Mouse (Mus musculus) cerebellum, postnatal 4 days (tissue): Measurements from ENCODE around the gene Creb3.

ENCODE experiments used
- DNase-seq, 2 experiments: peaks; one replicate each; pipeline ENCODE4 v3.0.0; 2022; ENCODE audit warnings: low spot score in 2 of 2, mixed read lengths in 1 of 2

Creb3 gene

DNA sequence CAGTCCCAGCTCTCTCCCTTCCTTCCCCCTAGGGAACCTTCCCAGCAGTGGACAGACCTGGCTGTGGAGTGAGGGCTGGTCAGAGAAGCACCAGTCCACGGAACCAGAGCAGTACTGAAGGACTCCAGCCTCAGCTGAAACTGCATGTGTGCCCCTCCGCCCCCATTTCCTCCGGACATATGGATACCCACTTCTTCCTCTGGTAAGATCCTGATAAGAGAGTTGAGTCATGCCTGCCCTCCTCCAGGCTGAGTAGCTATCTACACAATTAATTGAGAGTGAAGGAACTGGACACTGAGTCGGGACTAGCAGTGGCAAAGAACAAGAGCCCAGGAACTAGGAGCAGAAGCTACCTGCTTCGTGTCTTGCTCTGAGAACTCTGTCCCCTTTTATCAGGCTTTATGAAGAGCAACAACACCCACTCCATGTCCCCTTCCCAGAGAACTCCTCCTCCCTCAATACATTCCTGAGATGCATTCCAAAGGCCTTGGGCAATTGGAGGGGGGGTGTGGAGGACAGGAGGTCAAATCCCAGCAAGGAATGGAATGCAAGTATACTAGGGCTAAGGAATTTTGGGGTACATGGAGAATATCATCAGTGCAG lies 4.0 kb upstream of the Creb3 start:
- no peak for DNase-seq

DNA sequence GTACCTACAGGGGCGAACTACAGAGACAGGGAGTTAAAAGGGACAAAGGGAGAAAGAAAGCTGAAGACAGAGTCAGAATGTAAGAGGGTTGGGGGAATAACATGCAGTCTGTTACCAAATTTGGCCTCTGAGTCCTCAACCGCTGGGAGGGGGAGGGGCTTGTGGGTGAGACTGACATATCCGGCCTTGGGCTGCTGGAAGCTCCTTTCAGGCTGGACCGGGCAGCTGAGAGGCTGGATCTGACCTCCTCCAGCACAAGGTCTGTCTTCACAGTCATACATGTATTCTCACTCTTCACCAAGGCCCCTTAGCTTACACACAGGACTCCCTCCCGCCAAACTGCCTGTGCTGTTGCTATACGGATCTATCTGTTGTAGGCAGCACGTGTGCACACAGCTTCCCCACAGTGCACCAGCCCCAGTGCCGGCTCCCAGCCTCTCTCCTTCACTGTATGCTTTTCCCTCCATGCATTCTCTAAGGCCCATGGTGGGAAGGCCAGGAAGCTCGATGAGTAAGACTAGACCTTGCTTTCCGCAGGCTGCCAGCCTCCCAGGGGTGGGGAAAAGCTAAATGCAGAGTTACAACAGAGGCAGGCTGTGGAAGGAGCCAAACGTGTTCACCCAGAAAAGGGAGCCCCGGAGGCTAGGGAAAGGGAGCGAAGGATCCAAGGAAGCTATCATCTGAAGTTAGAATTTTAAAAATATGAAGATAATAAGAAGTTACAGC lies 3.3 kb upstream of the Creb3 start:
- no peak for DNase-seq

- DNase-seq: no peak
These were observed 2.5 kb upstream of the Creb3 start for GRCm38 (mm10) chr4:43559519-43560242.

- no peak for DNase-seq
These were observed 1.9 kb upstream of the Creb3 start for GRCm38 (mm10) chr4:43560243-43560611.

DNA sequence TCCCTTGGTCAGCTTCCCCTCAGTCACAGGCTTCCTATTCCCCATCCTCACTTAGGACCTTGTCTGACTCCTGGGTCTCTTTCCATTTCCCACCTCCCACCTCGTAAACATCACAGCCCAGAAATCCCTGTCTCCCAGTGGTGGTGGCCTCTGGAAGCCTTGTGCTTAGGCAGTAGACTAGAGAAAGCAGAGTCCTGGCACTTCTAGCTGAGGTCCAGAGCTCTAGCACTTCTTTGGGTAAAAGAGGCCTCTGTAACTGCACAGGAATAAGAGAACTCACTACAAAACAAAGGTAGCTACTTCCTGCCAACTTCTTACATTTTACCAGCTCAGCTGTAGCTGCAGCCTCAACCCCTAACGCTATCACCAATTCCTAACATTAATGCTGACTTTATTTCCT lies 1.2 kb upstream of the Creb3 start:
- no peak for DNase-seq

DNA sequence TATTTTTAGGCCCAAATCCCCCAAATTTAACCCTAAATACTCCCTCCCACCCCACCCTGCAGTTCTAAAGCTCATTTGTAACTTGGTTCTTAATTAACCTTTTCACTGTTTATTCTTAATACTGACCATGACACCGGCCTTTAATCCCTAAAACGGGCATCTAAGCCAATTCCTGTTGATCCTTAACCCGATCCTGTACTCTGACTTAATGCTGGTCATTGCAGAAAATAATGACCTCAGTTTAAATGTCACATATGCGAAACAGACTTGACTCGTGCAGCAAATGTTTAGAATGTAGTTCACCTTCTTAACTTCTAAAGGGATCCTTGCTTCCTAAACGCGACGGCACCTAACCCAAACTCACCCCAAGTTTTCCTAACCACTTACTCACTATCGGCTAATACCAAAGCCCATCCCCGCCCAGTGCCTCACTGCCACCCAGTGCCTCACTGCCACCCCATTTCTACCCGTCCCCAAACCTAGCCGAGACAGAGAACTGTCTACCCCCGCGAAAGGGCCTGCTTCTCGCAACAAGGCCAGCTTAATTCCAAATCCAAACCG lies 616 bp upstream of the Creb3 start:
- DNase-seq: no peak

DNA sequence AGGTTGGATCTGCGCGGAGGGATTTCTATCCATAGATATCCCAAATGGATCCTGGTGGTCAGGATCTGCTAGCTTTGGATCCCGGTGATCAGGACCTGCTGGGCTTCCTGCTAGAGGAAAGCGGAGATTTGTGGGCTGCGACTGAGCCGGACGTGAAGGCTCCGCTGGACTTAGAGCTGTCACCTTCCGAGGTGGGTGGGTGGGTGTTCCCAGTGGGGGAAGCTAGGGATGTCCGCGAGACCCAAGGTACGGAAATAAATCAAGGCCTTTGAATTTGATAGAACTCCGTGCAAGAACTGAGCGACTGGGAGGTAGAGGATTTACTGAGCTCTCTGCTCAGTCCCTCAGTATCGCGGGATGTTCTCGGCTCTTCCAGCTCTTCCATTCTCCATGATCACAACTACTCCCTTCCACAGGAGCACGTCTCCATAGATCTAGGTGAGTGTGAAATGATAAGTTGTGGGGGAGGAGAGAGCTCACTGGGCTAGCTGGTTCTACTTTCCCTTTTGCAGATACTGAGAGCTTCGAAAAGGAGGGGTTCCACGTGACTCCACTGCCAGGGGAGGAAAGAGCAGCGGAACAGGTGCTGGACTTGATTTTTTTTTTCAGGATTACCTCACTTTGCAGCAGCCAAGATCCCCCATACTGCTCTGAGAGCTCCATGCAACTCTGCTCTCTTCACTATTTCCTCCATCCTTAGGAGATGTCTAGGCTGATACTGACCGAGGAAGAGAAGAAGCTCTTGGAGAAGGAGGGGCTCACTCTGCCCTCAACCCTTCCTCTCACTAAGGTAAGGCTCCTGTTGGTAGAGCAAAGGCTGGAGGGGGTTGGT lies 853 bp downstream of the Creb3 start:
- DNase-seq: no peak

DNA sequence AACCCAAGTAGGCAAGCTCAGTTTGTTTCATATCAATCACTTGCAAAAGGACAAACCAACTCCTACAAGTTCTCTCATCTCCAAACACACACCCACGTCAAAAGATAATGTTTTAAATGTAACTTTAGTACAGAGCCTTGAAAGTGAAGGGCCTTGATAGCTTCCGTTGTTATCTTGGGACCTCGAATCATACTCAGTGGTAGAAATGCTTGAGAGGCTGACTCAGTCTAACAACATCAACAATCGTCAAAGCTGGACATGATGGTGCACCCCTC lies 1.4 kb downstream of the Creb3 start:
- no peak for DNase-seq

GRCm38 (mm10) chr4:43564231-43564630 lies 2.1 kb downstream of the Creb3 start:
- no peak for DNase-seq

DNA sequence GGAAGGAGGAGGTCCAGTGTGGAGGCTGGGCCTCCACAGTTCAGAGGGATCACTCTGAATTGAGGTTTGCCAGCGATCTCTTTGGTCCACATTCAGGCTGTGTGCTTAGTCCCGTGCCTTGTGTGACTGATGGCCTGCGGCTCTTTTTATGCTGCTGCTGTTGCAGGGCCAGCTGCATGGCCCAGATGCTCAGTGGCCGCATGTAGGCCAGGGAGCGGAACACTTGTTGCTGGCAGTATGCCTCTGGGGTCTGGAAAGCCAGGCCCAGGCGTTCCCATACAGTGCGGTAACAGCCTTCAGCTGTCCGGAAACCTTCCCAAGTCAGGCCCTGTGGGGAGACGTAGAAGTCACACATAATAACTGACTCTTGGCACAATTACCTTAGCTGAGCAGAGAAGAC lies 5.0 kb downstream of the Creb3 start:
- DNase-seq: no peak

DNA sequence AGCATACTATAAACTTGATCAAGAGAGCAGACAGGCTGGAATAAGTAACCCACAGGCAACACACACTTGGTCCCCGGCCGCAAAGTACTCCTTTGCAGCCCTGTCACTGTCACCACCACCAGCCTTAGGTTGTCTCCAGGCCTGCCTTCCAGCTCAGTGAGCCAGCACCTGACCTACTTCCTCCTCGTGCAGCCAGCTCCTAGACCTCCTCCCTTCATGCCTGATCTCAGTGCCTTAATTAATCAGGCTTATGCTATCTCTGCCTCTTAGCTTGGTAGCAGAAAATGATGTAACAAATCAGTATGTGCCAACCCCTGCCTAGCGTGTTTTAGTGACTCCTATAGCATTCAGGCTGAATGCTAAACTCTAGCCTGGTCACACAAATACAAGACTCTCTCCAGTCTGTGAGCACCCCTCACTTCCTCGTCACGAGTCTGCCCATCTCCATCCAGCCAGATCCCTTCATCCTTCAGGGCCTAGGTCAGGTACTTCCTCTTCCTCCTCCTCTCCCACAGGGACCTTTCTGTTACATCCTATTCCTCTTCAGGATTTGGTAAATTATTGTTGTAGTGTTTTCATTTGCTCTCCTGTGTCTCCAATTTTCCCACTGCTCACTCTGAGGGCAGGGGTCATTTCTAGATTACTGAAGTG lies 9.4 kb downstream of the Creb3 start:
- no peak for DNase-seq

GRCm38 (mm10) chr4:43573561-43573960 lies 11.4 kb downstream of the Creb3 start:
- no peak for DNase-seq

- DNase-seq: no peak
These were observed 13.2 kb downstream of the Creb3 start for GRCm38 (mm10) chr4:43575356-43575755.

DNA sequence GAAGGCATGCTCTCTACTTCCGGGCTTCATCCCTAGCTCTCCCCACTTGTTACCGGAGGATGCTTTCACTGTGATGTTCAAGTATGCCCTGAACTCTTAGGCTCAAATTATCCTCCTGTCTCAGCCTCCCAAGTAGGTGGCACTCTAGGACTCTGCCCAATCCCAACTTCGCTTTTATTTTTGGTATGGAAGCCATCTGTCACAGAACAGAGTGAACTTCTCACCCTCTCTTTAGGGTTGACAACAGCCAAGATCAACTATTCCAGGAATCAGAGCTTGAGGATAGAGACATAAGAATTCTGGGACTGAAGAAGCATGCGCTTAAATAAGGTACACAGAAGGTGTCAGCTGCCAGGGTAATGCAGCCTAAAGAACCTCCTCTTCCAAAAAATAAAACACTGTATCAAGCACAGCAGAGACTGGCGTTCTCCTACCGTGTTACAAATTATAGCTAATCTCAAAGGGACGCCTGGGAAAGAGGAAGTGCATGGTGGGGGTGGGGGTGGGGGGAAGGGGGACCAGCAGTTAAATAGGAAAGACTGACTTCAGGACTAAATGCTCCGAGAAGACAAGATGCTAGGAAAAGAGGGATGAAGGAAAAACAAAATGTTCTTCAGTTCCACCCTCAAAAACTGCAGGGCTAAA lies 15.2 kb downstream of the Creb3 start:
- DNase-seq: no peak

- peak; percentile 58 to 77 for DNase-seq
These were observed 16.5 kb downstream of the Creb3 start, which contains the start of the genes Rgp1 and Gba2 for GRCm38 (mm10) chr4:43578376-43579204. Rgp1 (plus strand) TSS chr4:43578715. Gba2 (minus strand) TSS chr4:43578873.

DNA sequence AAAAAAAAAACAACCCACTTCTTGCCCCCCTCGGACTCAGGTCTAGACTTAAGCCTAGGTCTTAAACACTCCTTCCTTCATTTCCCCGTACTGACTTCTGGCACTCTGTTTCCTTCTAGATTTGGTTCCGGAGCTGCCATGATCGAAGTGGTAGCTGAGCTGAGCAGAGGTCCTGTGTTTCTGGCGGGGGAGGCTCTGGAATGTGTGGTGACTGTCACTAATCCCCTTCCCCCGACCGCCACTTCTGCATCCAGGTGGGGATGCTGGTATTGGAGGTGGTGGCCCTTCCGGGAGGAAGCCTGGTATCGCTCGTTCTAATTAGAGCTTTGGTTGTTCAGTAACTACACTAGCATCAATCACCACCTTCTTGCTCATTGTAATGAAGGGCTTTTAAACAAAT lies 17.1 kb downstream of the Creb3 start:
- DNase-seq: no peak

GRCm38 (mm10) chr4:43579731-43580130 lies 17.6 kb downstream of the Creb3 start:
- no peak for DNase-seq

- no peak for DNase-seq
These were observed 18.6 kb downstream of the Creb3 start for GRCm38 (mm10) chr4:43580721-43581120.

GRCm38 (mm10) chr4:43581381-43581780 lies 19.2 kb downstream of the Creb3 start:
- DNase-seq: no peak

DNA sequence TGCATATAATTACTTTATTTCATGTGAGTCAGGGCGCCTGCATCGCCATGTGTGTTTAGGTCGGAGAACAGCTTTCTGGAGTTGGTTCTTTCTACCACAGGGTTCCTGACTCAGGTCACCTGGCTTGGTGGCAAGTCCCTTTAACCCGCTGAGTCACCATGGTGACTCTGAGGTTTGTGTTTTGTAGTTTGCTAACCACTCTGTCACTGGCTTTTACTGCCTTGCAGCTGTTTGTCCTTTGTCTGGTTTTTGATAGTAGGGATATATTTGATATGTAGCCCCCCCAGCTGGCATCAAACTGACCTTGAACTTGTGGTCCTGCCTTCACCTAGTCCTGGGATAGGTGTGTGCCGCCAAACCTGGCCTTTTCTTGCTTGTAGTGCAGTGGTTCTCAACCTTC lies 20.1 kb downstream of the Creb3 start:
- no peak for DNase-seq
